Mouse (Mus musculus): ENCODE data around the gene Fbxl21.

GRCm38 (mm10) chr13:56500636-56501035 is 21.6 kb upstream of the Fbxl21 start:
- TF ChIP-seq POLR2A (IDR thresholded peaks at IDR 0.05; ENCODE audit: borderline replicate concordance, insufficient read depth, low read length) (no peak), CTCF (IDR thresholded peaks at IDR 0.05; ENCODE audit: borderline replicate concordance, insufficient read depth, low read depth, low read length) (no peak)

Measured in cerebellum, adult 2 months (tissue).